Mouse (Mus musculus) C2C12 (cell line): ENCODE measurements at regions not wholly inside any gene's neighbourhood (a gene's known extent, or its start where the extent isn't known, plus 50 kb on each side); places are given as distances from the start of the nearest gene placed in this dataset.

Experiments
- CTCF ChIP-seq: IDR thresholded peaks from one replicate; pipeline ENCODE4 v1.5.1; 2011; ENCODE audit not compliant: control insufficient read depth, insufficient read depth, insufficient read length
- USF1 ChIP-seq: IDR thresholded peaks from one replicate; pipeline ENCODE4 v1.6.1; 2011; ENCODE audit warnings: low read depth, mild to moderate bottlenecking, control low read depth, moderate library complexity

GRCm38 (mm10) chr8:33108914-33109313 is 319.6 kb upstream of the 5930422O12Rik start:
- TF ChIP-seq CTCF (no peak), USF1 (no peak)
